Mouse (Mus musculus) E14TG2a.4 (cell line): ENCODE results near the gene Lmod1.

Experiments used
- CTCF ChIP-seq: conservative IDR thresholded peaks from 2 replicates; pipeline ENCODE4 v1.5.1; 2014; ENCODE audit warnings: low read length
- NANOG ChIP-seq: IDR thresholded peaks from 2 replicates; pipeline ENCODE4 v1.6.1; 2014; ENCODE audit warnings: borderline replicate concordance, low read length, mixed read lengths

- TF ChIP-seq CTCF (no peak), NANOG (no peak)
Observed at GRCm38 (mm10) chr1:135363446-135363845, 38.8 kb downstream of the Lmod1 start.
